Mouse (Mus musculus): ENCODE data around the gene Olfr764-ps1. TPM values are rescaled to one million over a fixed set of nuclear protein-coding genes. Genes with fewer than 3 reads are reported as not detected.
A peak's percentile ranks its signal among the peaks of the same experiment; 100 is the strongest.
"Not testable (repeated sequence)": the region's sequence is repeated elsewhere in the genome, so short reads cannot be mapped to it uniquely, and the experiment has no call there.

The Olfr764-ps1 gene
- polyA plus RNA-seq, 1 experiment from 2014 or later: not detected

DNA sequence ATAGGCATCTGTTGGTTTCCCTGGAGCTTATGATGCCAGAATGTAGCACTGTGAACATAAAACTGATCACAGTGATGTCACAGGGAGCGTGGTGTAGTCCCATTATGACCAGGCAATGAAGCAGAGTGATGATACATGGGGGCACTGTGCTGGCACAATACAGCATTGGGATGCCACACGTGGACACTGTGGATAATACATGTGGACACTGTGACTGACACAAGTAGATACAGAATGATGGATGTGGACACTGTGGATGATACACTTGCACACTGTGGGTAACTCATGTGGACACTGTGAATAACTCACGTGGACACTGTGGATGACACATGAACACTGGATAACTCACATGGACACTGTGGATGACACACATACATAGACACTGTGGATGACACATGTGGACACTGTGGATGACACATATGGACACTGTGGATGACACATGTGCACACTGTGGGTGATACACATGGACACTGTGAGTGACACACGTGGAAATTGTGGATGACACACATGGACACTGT lies 43.1 kb downstream of the Olfr764-ps1 start:
- H3K4me1 ChIP-seq (replicated peaks): no peaks in the 10 kb centered on the region
- no peaks in the 10 kb centered on the region for H3K27me3 ChIP-seq
- H3K4me3 ChIP-seq: no peak overlapping the region
- WGBS: 67% methylated on average over 4 of the region's 4 CpGs
- no peak overlapping the region for H3K4me2 ChIP-seq
- H3K27ac ChIP-seq: no peak overlapping the region
- ATAC-seq (replicated peaks; ENCODE audit: insufficient number of reproducible peaks, insufficient read depth, low FRiP score, low read depth): no peak
- H3K9ac ChIP-seq: no peak overlapping the region
- no peaks in the 10 kb centered on the region for H3K9me3 ChIP-seq (replicated peaks)
- no peaks in the 10 kb centered on the region for H3K36me3 ChIP-seq

DNA sequence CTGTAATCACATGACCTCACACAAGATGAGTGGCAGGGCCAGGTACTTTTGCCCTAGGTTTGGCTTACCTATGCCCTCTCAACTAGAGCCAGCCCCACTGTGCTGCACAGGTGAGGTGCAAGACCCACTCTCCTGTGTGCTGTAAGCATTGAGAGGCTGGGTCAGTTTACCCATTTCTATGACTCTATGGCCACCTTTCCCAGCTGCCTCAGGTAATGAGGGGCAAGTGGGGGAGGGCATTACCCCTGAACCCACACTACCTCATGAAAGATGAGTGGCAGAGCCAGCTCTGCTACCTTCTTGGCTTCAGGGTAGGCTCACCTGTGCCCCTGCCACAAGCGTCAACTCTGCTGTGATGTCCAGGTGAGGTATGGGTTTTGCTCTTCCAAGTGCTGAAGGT lies 43.9 kb downstream of the Olfr764-ps1 start:
- 94% methylated on average over 1 of the region's 1 CpGs for WGBS
- no peak overlapping the region for H3K4me3 ChIP-seq

DNA sequence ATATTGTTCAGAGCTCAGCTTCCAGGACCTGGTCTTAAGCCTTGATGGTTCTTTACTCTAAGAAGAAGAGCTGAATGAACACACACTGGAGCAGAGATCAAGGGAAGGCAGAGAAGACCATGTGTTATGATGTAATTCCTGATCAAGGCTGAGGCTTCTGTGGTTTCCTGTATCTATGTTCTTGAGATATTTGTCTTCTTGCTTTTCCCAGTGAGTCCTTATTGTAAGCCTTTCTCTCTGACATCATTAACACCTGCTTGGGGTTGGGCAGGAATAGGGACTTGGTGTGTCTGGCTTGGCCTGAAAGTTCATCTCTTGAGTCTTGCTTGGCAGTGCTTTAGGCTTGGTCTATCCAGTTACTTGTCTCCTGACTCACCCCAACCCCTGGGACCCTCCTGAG lies 48.7 kb downstream of the Olfr764-ps1 start:
- Histone ChIP-seq H3K27ac (no peak overlapping the region), H3K9ac (no peak overlapping the region), H3K4me2 (no peak overlapping the region), H3K4me3 (no peak overlapping the region), H3K27me3 (no peaks in the 10 kb centered on the region), H3K36me3 (no peaks in the 10 kb centered on the region), H3K9me3 (replicated peaks) (no peaks in the 10 kb centered on the region), H3K4me1 (replicated peaks) (no peaks in the 10 kb centered on the region)
- ATAC-seq (replicated peaks; ENCODE audit: insufficient number of reproducible peaks, insufficient read depth, low FRiP score, low read depth): no peak; the same call in 1 of the 2 replicates

More for the DNA sequence above, 43.9 kb downstream of the Olfr764-ps1 start:
- H3K9me3 ChIP-seq (replicated peaks): no peaks in the 10 kb centered on the region
- H3K4me1 ChIP-seq (replicated peaks): no peaks in the 10 kb centered on the region
- no peak overlapping the region for H3K4me2 ChIP-seq
- no peaks in the 10 kb centered on the region for H3K36me3 ChIP-seq
- no peak overlapping the region for H3K9ac ChIP-seq
- H3K27me3 ChIP-seq: no peaks in the 10 kb centered on the region
- H3K27ac ChIP-seq: no peak overlapping the region
- 0 out of 2 replicates have a peak, but pooled peaks have one; percentile 10 for ATAC-seq (replicated peaks; ENCODE audit: insufficient number of reproducible peaks, insufficient read depth, low FRiP score, low read depth)

DNA sequence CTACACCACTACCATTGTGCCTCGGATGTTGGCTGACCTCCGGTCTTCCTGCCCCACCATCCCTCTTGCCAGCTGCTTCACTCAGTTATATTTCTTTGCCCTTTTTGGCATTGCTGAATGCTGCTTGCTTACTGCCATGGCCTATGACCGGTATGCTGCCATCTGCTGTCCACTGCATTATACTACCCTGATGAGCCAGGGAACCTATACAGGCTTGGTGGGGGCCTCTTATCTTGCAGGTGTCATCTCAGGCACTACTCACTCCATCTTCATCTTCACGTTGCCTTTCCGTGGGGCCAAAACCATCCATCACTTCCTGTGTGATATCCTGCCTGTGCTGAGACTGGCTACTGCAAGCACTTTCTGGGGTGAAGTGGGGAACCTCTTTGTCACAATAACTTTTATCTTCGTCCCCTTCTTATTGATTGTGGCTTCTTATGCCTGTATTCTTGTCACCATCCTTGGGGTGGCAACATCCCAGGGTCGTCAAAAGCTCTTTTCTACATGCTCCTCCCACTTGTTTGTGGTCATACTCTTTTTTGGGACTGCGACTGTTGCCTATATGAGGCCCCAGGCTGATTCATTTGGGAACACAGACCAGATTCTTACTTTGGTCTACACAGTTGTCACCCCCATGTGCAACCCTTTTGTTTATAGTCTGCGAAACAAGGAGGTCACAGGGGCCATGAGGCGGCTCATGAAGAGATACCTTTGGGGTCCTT lies 49.4 kb downstream of the Olfr764-ps1 start:
- H3K9ac ChIP-seq; H3K27me3 ChIP-seq; H3K9me3 ChIP-seq (replicated peaks); H3K36me3 ChIP-seq; H3K27ac ChIP-seq; H3K4me2 ChIP-seq; H3K4me1 ChIP-seq (replicated peaks); H3K4me3 ChIP-seq: not testable (repeated sequence)
- 0 out of 2 replicates have a peak, but pooled peaks have one; percentile 50 for ATAC-seq (replicated peaks; ENCODE audit: insufficient number of reproducible peaks, insufficient read depth, low FRiP score, low read depth)
- 62% methylated on average over 7 of the region's 10 CpGs for WGBS

DNA sequence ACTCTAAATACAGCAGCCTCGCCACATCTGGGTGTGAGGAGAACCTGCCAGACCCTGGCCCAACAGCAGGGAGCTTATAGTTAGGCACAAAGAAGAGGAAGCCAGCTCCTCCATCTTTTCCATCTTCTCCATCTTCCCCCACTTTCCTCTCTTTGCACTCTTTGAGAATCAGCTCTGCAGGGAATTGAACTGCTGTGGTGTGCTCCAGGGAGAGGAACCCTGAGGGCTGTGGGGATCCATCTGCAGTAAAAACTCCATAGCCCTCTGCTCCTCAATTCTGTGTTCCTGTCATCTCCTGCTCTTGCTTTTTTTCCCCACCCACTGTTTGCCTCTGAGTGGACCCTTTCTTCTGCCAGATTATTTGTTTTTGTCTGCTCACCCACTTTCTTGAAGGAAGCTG lies 50.6 kb downstream of the Olfr764-ps1 start, which contains the start of gene Olfr9:
Gene Olfr9, plus strand, starts transcription at position 301 of the 400 bp plus-strand sequence.
- not testable (repeated sequence) for ATAC-seq (replicated peaks; ENCODE audit: insufficient number of reproducible peaks, insufficient read depth, low FRiP score, low read depth)
- 48% methylated on average over 1 of the region's 1 CpGs for WGBS

More for the DNA sequence above, 50.6 kb downstream of the Olfr764-ps1 start, which contains the start of gene Olfr9:
- not testable (repeated sequence) for H3K4me3 ChIP-seq; H3K9me3 ChIP-seq (replicated peaks); H3K4me1 ChIP-seq (replicated peaks); H3K27me3 ChIP-seq; H3K27ac ChIP-seq; H3K36me3 ChIP-seq; H3K4me2 ChIP-seq; H3K9ac ChIP-seq

Other genes starting within 250 kb of the Olfr764-ps1 start
- 1.6 and 2.5 TPM in 2 replicates for gene Mmp19, start 249.0 kb downstream of the Olfr764-ps1 start, polyA plus RNA-seq (2015; fragmentation: Nextera tagmentation; extraction: Ambion mirVana)
- 35.2 and 42.5 TPM in 2 replicates for gene Dnajc14, start 235.8 kb downstream of the Olfr764-ps1 start, polyA plus RNA-seq (2015; fragmentation: Nextera tagmentation; extraction: Ambion mirVana)
- gene Tmem198b, start 235.5 kb downstream of the Olfr764-ps1 start, polyA plus RNA-seq (2015; fragmentation: Nextera tagmentation; extraction: Ambion mirVana): 14.9 and 18.8 TPM in 2 replicates
- gene Sarnp, start 222.6 kb downstream of the Olfr764-ps1 start, polyA plus RNA-seq (2015; fragmentation: Nextera tagmentation; extraction: Ambion mirVana): 145 and 168 TPM in 2 replicates
- 34.3 and 42.6 TPM in 2 replicates for gene Ormdl2, start 218.3 kb downstream of the Olfr764-ps1 start, polyA plus RNA-seq (2015; fragmentation: Nextera tagmentation; extraction: Ambion mirVana)
- gene Gdf11, start 148.2 kb downstream of the Olfr764-ps1 start, polyA plus RNA-seq (2015; fragmentation: Nextera tagmentation; extraction: Ambion mirVana): 2.8 and 2.9 TPM in 2 replicates
- 420 and 427 TPM in 2 replicates for gene Cd63, start 138.9 kb downstream of the Olfr764-ps1 start, polyA plus RNA-seq (2015; fragmentation: Nextera tagmentation; extraction: Ambion mirVana)
- 10.5 and 11.8 TPM in 2 replicates for gene Rdh5, start 117.0 kb downstream of the Olfr764-ps1 start, polyA plus RNA-seq (2015; fragmentation: Nextera tagmentation; extraction: Ambion mirVana)
- 208 and 212 TPM in 2 replicates for gene Bloc1s1, start 115.9 kb downstream of the Olfr764-ps1 start, polyA plus RNA-seq (2015; fragmentation: Nextera tagmentation; extraction: Ambion mirVana)
- gene Itga7, start 106.1 kb downstream of the Olfr764-ps1 start, polyA plus RNA-seq (2015; fragmentation: Nextera tagmentation; extraction: Ambion mirVana): 7.0 and 8.1 TPM in 2 replicates
- 0.11 TPM in 1 of 2 replicates, not detected in the other for gene Mettl7b, start 78.9 kb downstream of the Olfr764-ps1 start, polyA plus RNA-seq (2015; fragmentation: Nextera tagmentation; extraction: Ambion mirVana)
- gene Olfr9, start 50.5 kb downstream of the Olfr764-ps1 start, polyA plus RNA-seq (2015; fragmentation: Nextera tagmentation; extraction: Ambion mirVana): not detected in 2 replicates
- gene Olfr763, start 29.1 kb downstream of the Olfr764-ps1 start, polyA plus RNA-seq (2015; fragmentation: Nextera tagmentation; extraction: Ambion mirVana): not detected in 2 replicates
- gene Olfr765, start 10.1 kb upstream of the Olfr764-ps1 start, polyA plus RNA-seq (2015; fragmentation: Nextera tagmentation; extraction: Ambion mirVana): not detected in 2 replicates
- gene Olfr766-ps1, start 29.1 kb upstream of the Olfr764-ps1 start, polyA plus RNA-seq (2015; fragmentation: Nextera tagmentation; extraction: Ambion mirVana): not detected in 2 replicates
- not detected in 2 replicates for gene Olfr767, start 43.0 kb upstream of the Olfr764-ps1 start, polyA plus RNA-seq (2015; fragmentation: Nextera tagmentation; extraction: Ambion mirVana)
- not detected in 2 replicates for gene Olfr768, start 59.5 kb upstream of the Olfr764-ps1 start, polyA plus RNA-seq (2015; fragmentation: Nextera tagmentation; extraction: Ambion mirVana)
- not detected in 2 replicates for gene Olfr769, start 78.0 kb upstream of the Olfr764-ps1 start, polyA plus RNA-seq (2015; fragmentation: Nextera tagmentation; extraction: Ambion mirVana)
- not detected in 2 replicates for gene Olfr770, start 99.1 kb upstream of the Olfr764-ps1 start, polyA plus RNA-seq (2015; fragmentation: Nextera tagmentation; extraction: Ambion mirVana)
- not detected in 2 replicates for gene Olfr771, start 124.9 kb upstream of the Olfr764-ps1 start, polyA plus RNA-seq (2015; fragmentation: Nextera tagmentation; extraction: Ambion mirVana)
- not detected in 2 replicates for gene Olfr772, start 138.0 kb upstream of the Olfr764-ps1 start, polyA plus RNA-seq (2015; fragmentation: Nextera tagmentation; extraction: Ambion mirVana)
- not detected in 2 replicates for gene Olfr773, start 147.5 kb upstream of the Olfr764-ps1 start, polyA plus RNA-seq (2015; fragmentation: Nextera tagmentation; extraction: Ambion mirVana)
- not detected in 2 replicates for gene Olfr774, start 196.3 kb upstream of the Olfr764-ps1 start, polyA plus RNA-seq (2015; fragmentation: Nextera tagmentation; extraction: Ambion mirVana)
- not detected in 2 replicates for gene Olfr775, start 208.5 kb upstream of the Olfr764-ps1 start, polyA plus RNA-seq (2015; fragmentation: Nextera tagmentation; extraction: Ambion mirVana)
- gene Olfr776, start 219.2 kb upstream of the Olfr764-ps1 start, polyA plus RNA-seq (2015; fragmentation: Nextera tagmentation; extraction: Ambion mirVana): not detected in 2 replicates
- gene Olfr777, start 231.6 kb upstream of the Olfr764-ps1 start, polyA plus RNA-seq (2015; fragmentation: Nextera tagmentation; extraction: Ambion mirVana): not detected in 2 replicates